Mouse (Mus musculus): Measurements from ENCODE around the gene Olfr1276. TPM values are rescaled to one million over a fixed set of nuclear protein-coding genes. Genes with fewer than 3 reads are reported as not detected.

Olfr1276 gene
- polyA plus RNA-seq (2014; fragmentation: Illumina TruSeq; extraction: RNeasy Lipid Tissue Mini Kit (QIAGEN cat#74804); ENCODE audit: low read depth, low replicate concordance), result not detected

GRCm38 (mm10) chr2:111254216-111254615 is at the start of gene Olfr1276:
TSS of gene Olfr1276 (plus strand) at chr2:111254516.

GRCm38 (mm10) chr2:111229502-111229901 is 24.8 kb upstream of the Olfr1276 start, which contains the start of gene 4930430A15Rik:
TSS of gene 4930430A15Rik (minus strand) at chr2:111229602.

GRCm38 (mm10) chr2:111235186-111235585 is 19.1 kb upstream of the Olfr1276 start, which contains the start of gene Olfr1275:
TSS of gene Olfr1275 (minus strand) at chr2:111235286.

GRCm38 (mm10) chr2:111274006-111274405 is 19.7 kb downstream of the Olfr1276 start, which contains the start of gene Olfr1277:
TSS of gene Olfr1277 (minus strand) at chr2:111274106.

GRCm38 (mm10) chr2:111289836-111290235 is 35.5 kb downstream of the Olfr1276 start, which contains the start of gene Olfr1278:
TSS of gene Olfr1278 (plus strand) at chr2:111290136.

GRCm38 (mm10) chr2:111300374-111300773 is 46.1 kb downstream of the Olfr1276 start, which contains the start of gene Olfr1279:
TSS of gene Olfr1279 (plus strand) at chr2:111300635.

Other genes with a start within 250 kb of the Olfr1276 start
- not detected for gene Gm13941, start 148.5 kb upstream of the Olfr1276 start, polyA plus RNA-seq (2014; fragmentation: Illumina TruSeq; extraction: RNeasy Lipid Tissue Mini Kit (QIAGEN cat#74804); ENCODE audit: low read depth, low replicate concordance)
- gene Gm15130, start 101.6 kb upstream of the Olfr1276 start, polyA plus RNA-seq (2014; fragmentation: Illumina TruSeq; extraction: RNeasy Lipid Tissue Mini Kit (QIAGEN cat#74804); ENCODE audit: low read depth, low replicate concordance), result not detected
- not detected for gene 4930430A15Rik, start 24.9 kb upstream of the Olfr1276 start, polyA plus RNA-seq (2014; fragmentation: Illumina TruSeq; extraction: RNeasy Lipid Tissue Mini Kit (QIAGEN cat#74804); ENCODE audit: low read depth, low replicate concordance)
- gene Olfr1275, start 19.2 kb upstream of the Olfr1276 start, polyA plus RNA-seq (2014; fragmentation: Illumina TruSeq; extraction: RNeasy Lipid Tissue Mini Kit (QIAGEN cat#74804); ENCODE audit: low read depth, low replicate concordance), result not detected
- not detected for gene Olfr1277, start 19.6 kb downstream of the Olfr1276 start, polyA plus RNA-seq (2014; fragmentation: Illumina TruSeq; extraction: RNeasy Lipid Tissue Mini Kit (QIAGEN cat#74804); ENCODE audit: low read depth, low replicate concordance)
- not detected for gene Olfr1278, start 35.6 kb downstream of the Olfr1276 start, polyA plus RNA-seq (2014; fragmentation: Illumina TruSeq; extraction: RNeasy Lipid Tissue Mini Kit (QIAGEN cat#74804); ENCODE audit: low read depth, low replicate concordance)
- not detected for gene Olfr1279, start 46.1 kb downstream of the Olfr1276 start, polyA plus RNA-seq (2014; fragmentation: Illumina TruSeq; extraction: RNeasy Lipid Tissue Mini Kit (QIAGEN cat#74804); ENCODE audit: low read depth, low replicate concordance)
- not detected for gene Olfr1280, start 59.5 kb downstream of the Olfr1276 start, polyA plus RNA-seq (2014; fragmentation: Illumina TruSeq; extraction: RNeasy Lipid Tissue Mini Kit (QIAGEN cat#74804); ENCODE audit: low read depth, low replicate concordance)
- not detected for gene Olfr1281, start 72.0 kb downstream of the Olfr1276 start, polyA plus RNA-seq (2014; fragmentation: Illumina TruSeq; extraction: RNeasy Lipid Tissue Mini Kit (QIAGEN cat#74804); ENCODE audit: low read depth, low replicate concordance)
- gene Olfr1282, start 81.6 kb downstream of the Olfr1276 start, polyA plus RNA-seq (2014; fragmentation: Illumina TruSeq; extraction: RNeasy Lipid Tissue Mini Kit (QIAGEN cat#74804); ENCODE audit: low read depth, low replicate concordance), result not detected
- not detected for gene Olfr1283, start 112.3 kb downstream of the Olfr1276 start, polyA plus RNA-seq (2014; fragmentation: Illumina TruSeq; extraction: RNeasy Lipid Tissue Mini Kit (QIAGEN cat#74804); ENCODE audit: low read depth, low replicate concordance)
- gene Olfr1284, start 121.0 kb downstream of the Olfr1276 start, polyA plus RNA-seq (2014; fragmentation: Illumina TruSeq; extraction: RNeasy Lipid Tissue Mini Kit (QIAGEN cat#74804); ENCODE audit: low read depth, low replicate concordance), result not detected
- not detected for gene Olfr1286, start 168.6 kb downstream of the Olfr1276 start, polyA plus RNA-seq (2014; fragmentation: Illumina TruSeq; extraction: RNeasy Lipid Tissue Mini Kit (QIAGEN cat#74804); ENCODE audit: low read depth, low replicate concordance)
- gene Olfr1287, start 194.6 kb downstream of the Olfr1276 start, polyA plus RNA-seq (2014; fragmentation: Illumina TruSeq; extraction: RNeasy Lipid Tissue Mini Kit (QIAGEN cat#74804); ENCODE audit: low read depth, low replicate concordance), result not detected
- gene Olfr1288, start 219.6 kb downstream of the Olfr1276 start, polyA plus RNA-seq (2014; fragmentation: Illumina TruSeq; extraction: RNeasy Lipid Tissue Mini Kit (QIAGEN cat#74804); ENCODE audit: low read depth, low replicate concordance), result not detected
- gene Olfr1289, start 226.3 kb downstream of the Olfr1276 start, polyA plus RNA-seq (2014; fragmentation: Illumina TruSeq; extraction: RNeasy Lipid Tissue Mini Kit (QIAGEN cat#74804); ENCODE audit: low read depth, low replicate concordance), result not detected
- not detected for gene Olfr1290, start 239.3 kb downstream of the Olfr1276 start, polyA plus RNA-seq (2014; fragmentation: Illumina TruSeq; extraction: RNeasy Lipid Tissue Mini Kit (QIAGEN cat#74804); ENCODE audit: low read depth, low replicate concordance)
- not detected for gene Olfr1291-ps1, start 242.7 kb downstream of the Olfr1276 start, polyA plus RNA-seq (2014; fragmentation: Illumina TruSeq; extraction: RNeasy Lipid Tissue Mini Kit (QIAGEN cat#74804); ENCODE audit: low read depth, low replicate concordance)

Data from sigmoid colon, adult 10 weeks (tissue).